Mouse (Mus musculus): ENCODE measurements around the gene Wipi1.
A peak's percentile ranks its signal among the peaks of the same experiment; 100 is the strongest.

DNA sequence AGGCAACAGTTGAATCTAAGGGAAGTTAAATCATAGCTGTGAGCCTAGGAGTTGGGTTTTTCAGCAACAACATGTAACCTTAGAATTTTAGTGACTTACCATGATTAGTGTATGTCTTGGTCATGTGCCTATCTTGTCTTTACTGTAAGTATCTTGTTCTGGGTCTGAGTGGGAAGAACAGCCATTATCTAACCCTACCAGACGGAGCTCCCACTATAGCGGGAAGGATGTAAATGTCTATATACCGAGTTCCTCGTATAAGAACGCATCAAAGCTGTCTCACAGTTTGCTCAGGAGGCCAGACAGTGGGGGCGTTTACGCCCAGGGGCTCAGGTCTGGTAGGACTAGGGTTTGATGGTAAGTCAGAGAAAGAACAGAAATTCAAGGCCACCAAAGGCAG is 44.5 kb upstream of the Wipi1 start:
- no peak for TF ChIP-seq CTCF (IDR thresholded peaks at IDR 0.05 in 2 of 3, conservative IDR thresholded peaks at IDR 0.05 in 1 of 3; ENCODE audit: control insufficient read depth in 1 of 3, insufficient read depth in 1 of 3, low read depth in 2 of 3, low read length in 3 of 3, poor library complexity in 1 of 3, severe bottlenecking in 1 of 3)
- no peak for TF ChIP-seq MYC (IDR thresholded peaks at IDR 0.05; ENCODE audit: low read depth, low read length)
- TF ChIP-seq SIN3A (IDR thresholded peaks at IDR 0.05; ENCODE audit: low read length) = peak; percentile 90
- peak; percentile 80 for TF ChIP-seq ETS1 (IDR thresholded peaks at IDR 0.05; ENCODE audit: low read depth, low read length)
- TF ChIP-seq NRF1 (IDR thresholded peaks at IDR 0.05; ENCODE audit: insufficient read depth, low read depth, low read length, poor library complexity, severe bottlenecking) = no peak
- TF ChIP-seq POLR2A (IDR thresholded peaks at IDR 0.05; ENCODE audit: control insufficient read depth in 1 of 2, insufficient read depth in 1 of 2, low read depth in 1 of 2, low read length in 2 of 2, poor library complexity in 1 of 2) = no peak
- peak; percentile 77 for TF ChIP-seq BHLHE40 (IDR thresholded peaks at IDR 0.05; ENCODE audit: borderline replicate concordance, low read depth, low read length)
- TF ChIP-seq USF1 (IDR thresholded peaks at IDR 0.05; ENCODE audit: low read depth, low read length) = peak; percentile 80; the same call in 1 of the 2 replicates
- no peak for TF ChIP-seq HCFC1 (IDR thresholded peaks at IDR 0.05; ENCODE audit: low read depth, low read length)
